Mouse (Mus musculus): ENCODE measurements around the gene Anapc15-ps.

GRCm38 (mm10) chr10:95639429-95639828, 33.8 kb downstream of the Anapc15-ps start:
- TF ChIP-seq POLR2A (IDR thresholded peaks at IDR 0.05; ENCODE audit: borderline replicate concordance, extremely low read depth, insufficient read depth, insufficient read length, poor library complexity, severe bottlenecking) (no peak), CTCF (IDR thresholded peaks at IDR 0.05; ENCODE audit: borderline replicate concordance, extremely low read depth, insufficient read depth, insufficient read length) (no peak)
